Mouse (Mus musculus) adipose tissue, adult 10 weeks (tissue): ENCODE measurements around the gene Bcl2l12. TPM values are rescaled to one million over a fixed set of nuclear protein-coding genes. Genes with fewer than 3 reads are reported as not detected.

Experiments used
- polyA plus RNA-seq: library from polyadenylated mRNA; stranded (reverse); fragments of 350-450 nt; fragmentation: Illumina TruSeq; extraction: RNeasy Lipid Tissue Mini Kit (QIAGEN cat#74804); gene quantifications from one replicate; pipeline ENCODE4 v1.2.3, GENCODE M21; 2014; ENCODE audit warnings: low read depth, low replicate concordance

Gene Bcl2l12
- 18.5 TPM for polyA plus RNA-seq

GRCm38 (mm10) chr7:44998501-44998955, at the start of gene Bcl2l12:
Gene Bcl2l12, minus strand, starts transcription at chr7:44998712.

GRCm38 (mm10) chr7:45017242-45018061, 18.9 kb upstream of the Bcl2l12 start, which contains the start of gene Rras:
Gene Rras, plus strand, starts transcription at chr7:45017961.

GRCm38 (mm10) chr7:45015957-45016612, 17.6 kb upstream of the Bcl2l12 start, which contains the start of gene Scaf1:
Gene Scaf1, minus strand, starts transcription at chr7:45016363.

GRCm38 (mm10) chr7:44997231-44997939, 1.1 kb downstream of the Bcl2l12 start, which contains the start of gene Irf3:
Gene Irf3, plus strand, starts transcription at chr7:44997648.

GRCm38 (mm10) chr7:44986192-44986878, 12.2 kb downstream of the Bcl2l12 start, which contains the start of gene Prmt1:
Gene Prmt1, minus strand, starts transcription at chr7:44986568.

GRCm38 (mm10) chr7:44974383-44975116, 24.0 kb downstream of the Bcl2l12 start, which contains the start of gene Cpt1c:
Gene Cpt1c, minus strand, starts transcription at chr7:44974851.

GRCm38 (mm10) chr7:44942904-44943303, 55.6 kb downstream of the Bcl2l12 start, which contains the start of gene Tsks:
Gene Tsks, plus strand, starts transcription at chr7:44943204.

Other genes with a start within 250 kb of the Bcl2l12 start
- gene Zfp473, start 247.7 kb downstream of the Bcl2l12 start, polyA plus RNA-seq = 0.26 TPM
- gene Nup62, start 182.6 kb downstream of the Bcl2l12 start, polyA plus RNA-seq = 20.1 TPM
- 3.5 TPM for gene Il4i1, start 182.3 kb downstream of the Bcl2l12 start, polyA plus RNA-seq
- gene Atf5, start 182.1 kb downstream of the Bcl2l12 start, polyA plus RNA-seq = 71.7 TPM
- gene Akt1s1, start 149.7 kb downstream of the Bcl2l12 start, polyA plus RNA-seq = 54.3 TPM
- gene Tbc1d17, start 149.6 kb downstream of the Bcl2l12 start, polyA plus RNA-seq = 65.2 TPM
- 30.0 TPM for gene Pnkp, start 141.6 kb downstream of the Bcl2l12 start, polyA plus RNA-seq
- 146 TPM for gene Ptov1, start 128.9 kb downstream of the Bcl2l12 start, polyA plus RNA-seq
- gene Med25, start 106.0 kb downstream of the Bcl2l12 start, polyA plus RNA-seq = 66.0 TPM
- 22.8 TPM for gene Fuz, start 102.6 kb downstream of the Bcl2l12 start, polyA plus RNA-seq
- gene Ap2a1, start 69.2 kb downstream of the Bcl2l12 start, polyA plus RNA-seq = 62.5 TPM
- 12.6 TPM for gene Tsks, start 55.5 kb downstream of the Bcl2l12 start, polyA plus RNA-seq
- gene Cpt1c, start 23.9 kb downstream of the Bcl2l12 start, polyA plus RNA-seq = 8.7 TPM
- gene Prmt1, start 12.1 kb downstream of the Bcl2l12 start, polyA plus RNA-seq = 132 TPM
- gene Irf3, start 1.1 kb downstream of the Bcl2l12 start, polyA plus RNA-seq = 87.2 TPM
- gene Scaf1, start 17.7 kb upstream of the Bcl2l12 start, polyA plus RNA-seq = 57.7 TPM
- gene Rras, start 19.2 kb upstream of the Bcl2l12 start, polyA plus RNA-seq = 131 TPM
- 15.7 TPM for gene Prr12, start 54.2 kb upstream of the Bcl2l12 start, polyA plus RNA-seq
- gene Nosip, start 63.7 kb upstream of the Bcl2l12 start, polyA plus RNA-seq = 43.3 TPM
- gene Prrg2, start 64.0 kb upstream of the Bcl2l12 start, polyA plus RNA-seq = 40.3 TPM
- 67.3 TPM for gene Rcn3, start 93.5 kb upstream of the Bcl2l12 start, polyA plus RNA-seq
- gene Fcgrt, start 105.1 kb upstream of the Bcl2l12 start, polyA plus RNA-seq = 149 TPM
- 1,035 TPM for gene Rps11, start 125.7 kb upstream of the Bcl2l12 start, polyA plus RNA-seq
- gene Rpl13a, start 130.0 kb upstream of the Bcl2l12 start, polyA plus RNA-seq = 2,139 TPM
- not detected for gene Gm45713, start 137.5 kb upstream of the Bcl2l12 start, polyA plus RNA-seq
- 23.0 TPM for gene Flt3l, start 137.7 kb upstream of the Bcl2l12 start, polyA plus RNA-seq
- gene Pih1d1, start 155.6 kb upstream of the Bcl2l12 start, polyA plus RNA-seq = 44.6 TPM
- 22.5 TPM for gene Aldh16a1, start 155.9 kb upstream of the Bcl2l12 start, polyA plus RNA-seq
- 0.97 TPM for gene Slc17a7, start 165.2 kb upstream of the Bcl2l12 start, polyA plus RNA-seq
- gene Gfy, start 180.9 kb upstream of the Bcl2l12 start, polyA plus RNA-seq = not detected
- not detected for gene Pth2, start 182.3 kb upstream of the Bcl2l12 start, polyA plus RNA-seq
- gene Ccdc155, start 206.2 kb upstream of the Bcl2l12 start, polyA plus RNA-seq = 1.5 TPM
- gene Dkkl1, start 213.4 kb upstream of the Bcl2l12 start, polyA plus RNA-seq = 37.0 TPM
- 17.0 TPM for gene Tead2, start 217.0 kb upstream of the Bcl2l12 start, polyA plus RNA-seq
- 13.6 TPM for gene Cd37, start 240.4 kb upstream of the Bcl2l12 start, polyA plus RNA-seq
- gene Slc6a16, start 242.4 kb upstream of the Bcl2l12 start, polyA plus RNA-seq = 1.4 TPM